Mouse (Mus musculus) midbrain, postnatal 0 days (tissue): ENCODE results near the gene Zc3h14. TPM values are rescaled to one million over a fixed set of nuclear protein-coding genes. Genes with fewer than 3 reads are reported as not detected.

Experiments used
- ATAC-seq: fragments of 200-750 bp; cut with Nextera tagmentation; 2 replicates; pipeline ENCODE4 v1.8.0; 2017; ENCODE audit warnings: moderate number of reproducible peaks, mild to moderate bottlenecking, moderate TSS enrichment, moderate library complexity; ENCODE audit not compliant: low FRiP score
- DNase-seq: peaks from one replicate; pipeline ENCODE4 v3.0.0-alpha.2; 2015; ENCODE audit warnings: low spot score
- H3K27ac ChIP-seq: fragments of 300-500 bp; sonication (generic); 2 replicates; pipeline ENCODE4 v1.5.1; 2014; ENCODE audit warnings: low read depth, mild to moderate bottlenecking, low read length, mixed read lengths
- H3K27me3 ChIP-seq: fragments of 300-500 bp; sonication (generic); 2 replicates; pipeline ENCODE4 v1.6.1; 2014; ENCODE audit warnings: low read length, control low read depth, mixed read lengths; ENCODE audit not compliant: insufficient read depth
- H3K36me3 ChIP-seq: fragments of 300-500 bp; sonication (generic); 2 replicates; pipeline ENCODE4 v1.6.1; 2014; ENCODE audit warnings: low read length, control low read depth, mixed read lengths; ENCODE audit not compliant: insufficient read depth
- H3K4me1 ChIP-seq: fragments of 300-500 bp; sonication (generic); 2 replicates; pipeline ENCODE4 v1.6.1; 2014; ENCODE audit warnings: mild to moderate bottlenecking, control low read depth, antibody characterized with exemption, low read length, mixed read lengths; ENCODE audit not compliant: insufficient read depth
- H3K4me2 ChIP-seq: fragments of 300-500 bp; sonication (generic); 2 replicates; pipeline ENCODE4 v1.6.1; 2014; ENCODE audit warnings: low read depth, mild to moderate bottlenecking, low read length, mixed read lengths; ENCODE audit not compliant: poor library complexity, severe bottlenecking
- H3K4me3 ChIP-seq: fragments of 300-500 bp; sonication (generic); 2 replicates; pipeline ENCODE4 v1.5.1; 2014; ENCODE audit warnings: low read depth, mild to moderate bottlenecking, low read length, moderate library complexity
- H3K9ac ChIP-seq: fragments of 300-500 bp; sonication (generic); replicated peaks from 2 replicates; pipeline ENCODE4 v1.6.1; 2014; ENCODE audit warnings: mild to moderate bottlenecking, low read length, moderate library complexity, mixed read lengths; ENCODE audit not compliant: poor library complexity, severe bottlenecking
- H3K9me3 ChIP-seq: fragments of 300-500 bp; sonication (generic); 2 replicates; pipeline ENCODE4 v1.6.1; 2016; ENCODE audit warnings: low read length, control low read depth
- CTCF ChIP-seq: IDR thresholded peaks from 2 replicates; pipeline ENCODE4 v1.5.1; 2016; ENCODE audit warnings: antibody characterized with exemption, mild to moderate bottlenecking
- WGBS: fragments of 180-500 bp; shearing (Covaris S2); extraction: QIAGEN DNeasy Blood & Tissue Kit; methylation state at CpG from one replicate; pipeline ENCODE4 v1.1.7; 2014; 5-methylcytosine and 5-hydroxymethylcytosine counted together
- polyA plus RNA-seq: library from polyadenylated mRNA; unstranded; fragments of >200 nt; fragmentation: Nextera tagmentation; extraction: Ambion mirVana; gene quantifications from 2 replicates; pipeline ENCODE4 v1.2.1, GENCODE M21; 2015
- total RNA-seq: library from RNA; depleted of rRNA; stranded (reverse); fragments of >200 nt; gene quantifications from 2 replicates; pipeline ENCODE4 v1.2.3, GENCODE M21; 2014

The Zc3h14 gene
- total and polyA plus RNA-seq, 2 experiments from 2014 or later, result 95.5 to 98.3 TPM

DNA sequence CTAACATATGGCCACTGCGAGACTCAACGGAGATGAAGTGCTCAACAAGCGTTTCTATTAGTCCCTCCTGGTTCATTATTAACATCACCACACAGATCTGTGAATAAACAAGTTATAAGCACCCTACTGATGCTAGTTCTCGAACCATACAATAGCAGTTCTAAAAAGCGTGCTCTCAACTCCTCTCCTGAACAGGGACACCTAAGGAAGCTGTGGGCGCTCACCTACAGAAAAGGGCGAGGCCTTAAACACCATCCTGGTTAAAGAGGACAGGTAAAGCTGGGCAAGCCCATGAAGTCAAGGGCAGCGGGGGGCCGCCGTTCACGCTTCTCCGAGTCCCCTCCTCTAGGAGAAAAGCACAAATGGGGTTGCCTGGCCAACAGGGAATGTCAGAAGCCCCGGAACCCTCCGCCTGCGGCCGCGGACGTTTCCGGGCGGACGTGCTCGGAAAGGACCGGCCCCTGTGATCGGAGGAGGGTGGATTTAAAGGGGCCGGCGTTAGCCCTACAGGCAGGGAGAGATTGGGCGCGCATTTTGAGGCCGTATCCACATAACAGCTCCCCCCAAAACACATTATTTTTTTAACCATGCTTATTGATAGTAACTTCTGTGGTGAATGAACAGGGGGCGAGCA, 12.4 kb upstream of the Zc3h14 start:
- ATAC-seq (peak; percentile 91), DNase-seq (peak; percentile 92)
- no peaks in the 10 kb centered on the region for H3K9me3 ChIP-seq
- peaks cover 8% of the 10 kb centered on the region for H3K4me1 ChIP-seq
- H3K36me3 ChIP-seq, result no peaks in the 10 kb centered on the region
- peak; percentile 39; the same call in 1 of the 2 replicates for TF ChIP-seq CTCF
- peak overlapping the region; percentile 91 for H3K4me2 ChIP-seq
- H3K9ac ChIP-seq, result peak overlapping the region; percentile 71
- WGBS, result 1% methylated on average over 30 of the region's 30 CpGs
- peak overlapping the region; percentile 66 for H3K4me3 ChIP-seq
- H3K27me3 ChIP-seq, result peaks cover 4% of the 10 kb centered on the region; the same call in 1 of the 2 replicates
- peak overlapping the region; percentile 73; the same call in 1 of the 2 replicates for H3K27ac ChIP-seq

DNA sequence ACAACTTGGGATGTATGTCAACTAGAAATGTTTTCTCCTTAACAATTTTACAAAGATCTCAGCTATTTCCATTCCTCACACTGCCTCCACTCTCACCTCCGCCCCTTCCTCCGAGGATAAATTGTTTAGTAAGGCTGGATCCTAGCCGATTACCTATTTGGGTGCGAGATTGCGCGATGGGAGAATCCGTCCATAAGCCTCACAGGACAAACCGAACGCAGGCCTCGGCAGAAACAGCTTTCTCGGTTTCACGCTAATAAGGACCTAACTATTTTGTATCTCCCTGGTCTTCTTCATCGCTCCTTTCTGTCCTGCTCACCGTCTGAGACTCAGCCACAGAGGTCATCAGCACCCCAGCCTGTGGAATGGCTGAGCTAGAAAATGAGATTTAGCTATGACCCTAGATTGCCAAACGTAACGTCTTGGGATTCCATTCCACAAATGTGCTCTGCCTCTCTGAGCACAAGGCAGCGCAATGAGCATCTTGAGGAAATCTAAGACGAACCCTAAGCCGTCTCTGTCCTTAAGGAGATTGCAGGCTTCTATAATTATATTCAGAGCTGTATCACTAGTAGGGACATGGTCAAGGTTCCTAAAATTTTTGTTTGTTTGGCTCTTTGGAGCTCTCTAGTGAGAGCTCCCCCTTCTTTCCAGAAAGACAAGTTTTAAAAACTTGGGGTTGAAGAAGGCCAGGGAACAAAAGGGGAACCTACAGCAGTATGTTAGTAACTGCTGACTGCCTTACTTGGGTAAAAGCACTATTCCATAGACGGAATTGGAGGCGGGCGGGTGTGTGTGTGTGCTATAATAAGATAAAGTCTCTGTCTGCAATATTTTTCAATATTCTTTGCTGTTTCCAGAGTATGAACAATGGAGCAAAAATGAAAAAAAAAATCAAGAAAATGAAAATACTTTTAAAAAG, 11.6 kb upstream of the Zc3h14 start:
- no peak for TF ChIP-seq CTCF
- H3K4me2 ChIP-seq, result peak overlapping the region; percentile 91
- H3K27me3 ChIP-seq, result peaks cover 4% of the 10 kb centered on the region; the same call in 1 of the 2 replicates
- H3K27ac ChIP-seq, result no peak overlapping the region; the same call in 1 of the 2 replicates
- peaks cover 8% of the 10 kb centered on the region for H3K4me1 ChIP-seq
- H3K36me3 ChIP-seq, result no peaks in the 10 kb centered on the region
- peak; percentile 43; the same call in 1 of the 2 replicates for ATAC-seq
- no peaks in the 10 kb centered on the region for H3K9me3 ChIP-seq
- no peak for DNase-seq
- H3K4me3 ChIP-seq, result peak overlapping the region; percentile 66
- peak overlapping the region; percentile 55 for H3K9ac ChIP-seq
- WGBS, result 8% methylated on average over 22 of the region's 22 CpGs

DNA sequence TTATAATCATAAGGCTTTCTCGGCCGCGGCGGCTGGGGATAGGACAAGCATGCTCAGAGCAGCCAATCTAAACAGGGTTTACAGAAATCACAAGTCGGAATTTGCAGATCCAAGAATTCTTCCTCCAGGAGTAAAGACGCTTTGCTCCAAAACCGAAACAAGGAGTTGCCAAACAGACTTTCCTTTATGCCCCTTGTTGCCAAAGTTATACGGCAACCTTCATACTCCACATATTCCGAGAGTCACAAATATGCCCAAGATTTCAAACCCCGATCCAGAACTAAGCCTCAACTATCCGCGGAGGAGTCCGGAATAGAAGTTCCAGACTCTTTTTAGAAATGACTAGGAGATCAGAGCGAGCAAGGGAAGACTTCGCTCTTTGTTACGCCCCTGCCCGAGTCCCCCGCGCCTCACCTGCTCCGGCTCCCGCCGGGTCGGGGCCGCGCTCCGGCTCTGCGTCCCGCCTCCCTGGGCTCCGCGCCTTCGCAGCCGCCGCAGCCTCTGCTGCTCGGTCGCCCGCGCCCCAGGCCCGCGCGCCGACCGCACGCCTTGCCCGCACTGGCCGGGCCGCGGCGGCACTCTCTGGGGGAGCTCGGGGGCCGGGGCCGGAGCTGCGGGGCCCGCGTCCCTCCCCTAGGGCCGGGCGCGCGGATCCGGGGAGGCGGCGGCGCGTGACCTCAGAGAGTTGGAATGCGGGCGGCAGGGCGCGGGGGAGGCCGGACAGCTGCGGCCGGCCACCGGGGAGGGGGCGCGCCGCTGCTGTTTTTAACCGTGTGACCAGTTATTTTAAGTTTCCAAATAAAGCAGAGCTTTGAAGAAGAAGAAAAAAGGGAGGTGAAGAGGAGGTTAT, 9.6 kb upstream of the Zc3h14 start, which contains the start of gene Ptpn21:
Ptpn21 (minus strand) TSS at position 455 of the 850 bp plus-strand sequence.
- Histone ChIP-seq H3K4me3 (peak within 1 kb of the TSS; percentile 81), H3K27me3 (peaks cover 4% of the 10 kb centered on the region; the same call in 1 of the 2 replicates), H3K27ac (no peak within 1 kb of the TSS), H3K4me2 (peak within 1 kb of the TSS; percentile 99), H3K9me3 (no peaks in the 10 kb centered on the region), H3K36me3 (no peaks in the 10 kb centered on the region), H3K4me1 (peaks cover 8% of the 10 kb centered on the region), H3K9ac (peak within 1 kb of the TSS; percentile 73)
- under 1% methylated on average over 64 of the region's 75 CpGs for WGBS
- DNase-seq, result peak; percentile 28
- ATAC-seq, result 0 out of 2 replicates have a peak, but pooled peaks have one; percentile 29
- TF ChIP-seq CTCF, result no peak

DNA sequence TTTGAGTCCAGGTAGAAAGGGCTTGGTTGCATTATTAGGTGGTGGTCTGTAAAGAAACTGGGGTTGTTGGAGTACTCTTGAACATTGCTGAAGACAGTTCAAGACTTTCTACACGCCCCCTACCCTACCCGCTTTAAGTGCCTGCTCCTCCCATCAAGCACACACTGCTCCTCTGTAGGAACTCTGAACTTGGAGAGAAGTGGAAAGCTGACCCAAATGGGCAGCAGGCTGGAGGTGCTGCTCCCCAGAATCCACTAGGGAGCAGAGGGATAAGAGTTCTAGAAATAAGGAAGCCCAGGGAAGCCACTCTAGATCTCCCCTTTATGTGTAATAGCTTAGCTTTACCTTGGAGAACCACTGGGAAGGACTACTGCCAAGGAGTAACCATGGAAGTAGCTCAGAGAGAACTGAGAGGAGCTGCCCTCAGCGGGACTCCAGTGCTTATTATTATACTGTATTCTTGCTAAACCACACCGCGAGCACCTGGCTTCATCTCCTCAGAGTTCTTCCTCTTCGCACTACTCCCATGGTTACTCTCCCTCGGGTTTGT, 8.9 kb upstream of the Zc3h14 start:
- H3K9me3 ChIP-seq, result no peaks in the 10 kb centered on the region
- H3K4me3 ChIP-seq, result peak overlapping the region; percentile 81
- no peaks in the 10 kb centered on the region for H3K36me3 ChIP-seq
- 9% methylated on average over 7 of the region's 7 CpGs for WGBS
- ATAC-seq, result no peak
- no peak overlapping the region for H3K27ac ChIP-seq
- peak; percentile 4 for DNase-seq
- peaks cover 4% of the 10 kb centered on the region; the same call in 1 of the 2 replicates for H3K27me3 ChIP-seq
- H3K4me1 ChIP-seq, result peaks cover 8% of the 10 kb centered on the region
- peak overlapping the region; percentile 73 for H3K9ac ChIP-seq
- peak overlapping the region; percentile 99 for H3K4me2 ChIP-seq
- TF ChIP-seq CTCF, result no peak

DNA sequence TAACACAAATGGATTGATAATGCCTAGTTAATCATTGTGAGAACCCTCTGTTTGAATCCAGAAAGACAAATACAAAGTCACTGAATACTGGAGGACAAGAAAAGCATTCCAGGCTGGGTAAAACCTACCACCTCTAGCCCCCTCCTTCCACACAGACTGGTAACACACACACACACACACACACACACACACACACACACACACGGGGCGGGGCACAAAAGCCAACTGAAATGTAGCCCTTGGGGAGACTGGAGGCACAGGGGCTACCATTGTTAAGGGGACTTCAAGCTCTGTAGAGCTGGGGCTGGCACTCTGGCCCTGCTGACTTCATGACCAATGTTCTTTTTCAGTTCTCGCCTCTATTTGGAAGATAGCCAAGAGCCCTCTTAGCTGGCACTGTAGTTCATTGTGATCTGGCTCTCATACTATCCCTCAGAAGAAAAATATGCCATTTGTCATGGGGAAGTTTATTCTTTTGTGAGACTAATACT, 5.7 kb upstream of the Zc3h14 start:
- H3K4me3 ChIP-seq, result no peak overlapping the region
- H3K9me3 ChIP-seq, result no peaks in the 10 kb centered on the region
- no peak overlapping the region for H3K4me2 ChIP-seq
- 0 out of 2 replicates have a peak overlapping the region, but pooled peaks have one; percentile 13 for H3K9ac ChIP-seq
- H3K36me3 ChIP-seq, result no peaks in the 10 kb centered on the region
- no peaks in the 10 kb centered on the region; the same call in 1 of the 2 replicates for H3K4me1 ChIP-seq
- 42% methylated on average over 3 of the region's 3 CpGs for WGBS
- TF ChIP-seq CTCF, result no peak
- DNase-seq (peak; percentile 65), ATAC-seq (peak; percentile 42; the same call in 1 of the 2 replicates)
- no peak overlapping the region for H3K27ac ChIP-seq
- H3K27me3 ChIP-seq, result peaks cover 4% of the 10 kb centered on the region; the same call in 1 of the 2 replicates
